Mouse (Mus musculus) small intestine, adult 2 months (tissue): Measurements from ENCODE around the gene Krt72. TPM values are rescaled to one million over a fixed set of nuclear protein-coding genes. Genes with fewer than 3 reads are reported as not detected.

Source experiments
- H3K27ac ChIP-seq: fragments of 200-500 bp; 2 replicates; pipeline ENCODE4 v1.5.1; 2012; ENCODE audit warnings: low read depth, low read length, control low read depth, inconsistent platforms; ENCODE audit not compliant: insufficient read depth
- H3K27me3 ChIP-seq: fragments of 200-500 bp; 2 replicates; pipeline ENCODE4 v1.6.1; 2012; ENCODE audit warnings: mild to moderate bottlenecking, moderate library complexity, low read length, inconsistent platforms; ENCODE audit not compliant: control insufficient read depth, insufficient read depth
- H3K36me3 ChIP-seq: fragments of 200-500 bp; 2 replicates; pipeline ENCODE4 v1.6.1; 2012; ENCODE audit warnings: mild to moderate bottlenecking, low read length, control low read depth, inconsistent platforms; ENCODE audit not compliant: control insufficient read depth, insufficient read depth
- H3K4me1 ChIP-seq: fragments of 200-500 bp; 2 replicates; pipeline ENCODE4 v1.6.1; 2012; ENCODE audit warnings: low read length, inconsistent platforms, mixed read lengths; ENCODE audit not compliant: control insufficient read depth, insufficient read depth, insufficient read length
- H3K4me3 ChIP-seq: fragments of 200-500 bp; 2 replicates; pipeline ENCODE4 v1.5.1; 2012; ENCODE audit warnings: low read depth, mild to moderate bottlenecking, control low read depth, inconsistent platforms, low read length, moderate library complexity
- CTCF ChIP-seq: fragments of 200-500 bp; IDR thresholded peaks from 2 replicates; pipeline ENCODE4 v1.5.1; 2012; ENCODE audit warnings: low read depth, mild to moderate bottlenecking, control low read depth, inconsistent platforms, low read length, moderate library complexity, mixed read lengths; ENCODE audit not compliant: insufficient replicate concordance, insufficient read length; ENCODE audit errors: extremely low read depth
- POLR2A ChIP-seq: fragments of 200-500 bp; IDR thresholded peaks from 2 replicates; pipeline ENCODE4 v1.6.1; 2012; ENCODE audit warnings: low read depth, mild to moderate bottlenecking, control low read depth, inconsistent platforms, low read length, moderate library complexity
- WGBS: fragments of 180-500 bp; shearing (Covaris S2); methylation state at CpG from one replicate; pipeline ENCODE4 v1.1.7; 2018; 5-methylcytosine and 5-hydroxymethylcytosine counted together
- polyA plus RNA-seq: library from polyadenylated mRNA; depleted of rRNA; stranded (reverse); fragments of >200 nt; gene quantifications from 2 replicates; pipeline ENCODE4 v1.2.3, GENCODE M21; 2012

Krt72 gene
- polyA plus RNA-seq, 1 experiment: not detected

DNA sequence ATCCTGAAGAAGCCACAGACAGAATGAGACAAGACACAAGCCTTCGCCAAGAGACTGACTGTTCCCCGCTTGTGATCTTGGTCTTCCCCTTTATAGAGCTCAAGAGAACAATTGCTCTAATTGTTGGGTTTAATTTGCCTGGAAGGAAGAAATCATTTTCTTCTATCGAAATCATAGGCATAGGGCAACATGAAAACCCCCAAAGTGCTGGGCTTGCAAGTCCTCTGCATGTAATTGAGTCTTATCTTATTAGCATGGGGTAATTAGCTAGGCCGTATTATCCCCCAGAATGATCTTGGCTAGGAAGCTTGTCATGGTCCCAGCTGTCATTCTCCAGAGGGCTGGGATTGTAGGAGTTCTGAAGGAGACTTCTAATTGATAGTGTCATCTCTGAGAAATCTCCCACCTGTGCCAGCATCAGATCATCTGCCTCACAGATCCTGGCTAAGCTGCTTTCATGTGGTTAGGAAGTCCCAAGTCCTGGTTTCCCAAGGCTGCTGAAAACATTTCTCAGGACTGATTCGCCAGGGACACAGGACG, 16.1 kb upstream of the Krt72 start, which contains the start of gene Krt73:
Krt73 (minus strand) TSS at position 51 of the 540 bp plus-strand sequence.
- no peaks in the 10 kb centered on the region for H3K36me3 ChIP-seq
- H3K27me3 ChIP-seq: no peaks in the 10 kb centered on the region; the same call in 1 of the 2 replicates
- no peak within 1 kb of the TSS for H3K27ac ChIP-seq
- TF ChIP-seq CTCF (no peak), POLR2A (no peak)
- no peaks in the 10 kb centered on the region for H3K4me1 ChIP-seq
- 77% methylated on average over 6 of the region's 6 CpGs for WGBS
- no peak within 1 kb of the TSS for H3K4me3 ChIP-seq

DNA sequence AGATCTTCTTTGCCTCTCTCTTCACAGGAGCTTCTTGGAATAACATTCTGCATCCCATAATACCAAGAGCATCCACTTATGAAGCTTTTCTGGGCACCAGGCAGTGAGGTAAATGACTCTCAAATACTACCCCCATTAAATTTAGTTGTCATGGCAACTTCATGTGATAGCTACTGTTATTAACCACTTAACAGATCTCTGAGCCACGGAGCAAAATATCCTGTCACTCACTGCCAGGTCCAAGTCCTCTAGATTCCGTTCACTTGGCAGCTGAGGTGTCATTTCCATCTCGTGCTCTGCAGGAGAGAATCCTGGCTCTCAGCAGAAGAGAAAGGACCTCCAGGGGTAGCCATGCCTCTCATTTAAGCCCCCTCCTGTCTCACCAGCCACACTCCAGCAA, 4.6 kb upstream of the Krt72 start:
- no peaks in the 10 kb centered on the region; the same call in 1 of the 2 replicates for H3K27me3 ChIP-seq
- 21% methylated on average over 3 of the region's 3 CpGs for WGBS
- no peak for TF ChIP-seq CTCF
- TF ChIP-seq POLR2A: no peak

DNA sequence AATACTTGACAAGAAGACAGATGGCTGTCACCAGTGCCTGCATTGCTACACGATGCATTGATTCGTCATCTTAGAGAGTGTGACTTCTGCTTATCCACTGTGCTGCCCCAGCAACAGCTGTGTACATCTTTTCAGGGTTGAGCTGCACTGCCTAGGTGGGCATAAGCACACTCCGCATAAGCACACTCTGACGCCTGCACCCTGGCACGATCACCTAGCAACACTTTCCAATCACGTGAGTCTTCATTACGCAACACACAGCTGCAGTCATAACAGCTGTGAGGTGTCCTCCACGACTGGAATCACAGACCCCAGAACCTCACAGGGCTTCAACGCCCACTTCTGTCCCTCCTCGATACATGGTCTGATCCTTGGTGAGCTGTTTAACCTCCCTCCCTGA, 12.8 kb downstream of the Krt72 start:
- H3K4me1 ChIP-seq: no peaks in the 10 kb centered on the region
- WGBS: 35% methylated on average over 10 of the region's 10 CpGs
- H3K27ac ChIP-seq: no peak overlapping the region
- 0 out of 2 replicates have a peak, but pooled peaks cover 4% of the 10 kb centered on the region for H3K27me3 ChIP-seq
- TF ChIP-seq CTCF (no peak), POLR2A (no peak)
- H3K4me3 ChIP-seq: no peak overlapping the region
- no peaks in the 10 kb centered on the region for H3K36me3 ChIP-seq

More for the DNA sequence above, 4.6 kb upstream of the Krt72 start:
- Histone ChIP-seq H3K27ac (no peak overlapping the region), H3K4me1 (no peaks in the 10 kb centered on the region), H3K4me3 (no peak overlapping the region), H3K36me3 (no peaks in the 10 kb centered on the region)

DNA sequence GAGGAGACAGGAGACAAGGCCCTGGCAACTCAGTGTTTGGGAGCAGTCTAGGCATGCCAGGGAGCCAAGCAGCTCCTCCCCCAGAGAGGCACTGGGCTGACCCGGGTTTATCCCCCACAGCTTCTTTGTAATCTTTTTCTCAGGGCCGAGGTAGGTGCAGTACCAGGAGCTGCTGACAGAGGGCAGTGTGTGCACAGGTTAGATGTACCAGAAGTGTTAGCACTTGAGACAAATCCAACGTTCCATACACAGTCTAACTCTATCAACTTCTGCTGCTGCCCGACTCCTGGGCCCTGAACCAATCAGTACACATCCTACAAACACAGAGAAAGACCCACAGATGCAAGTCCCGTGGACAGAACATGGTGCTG, 13.6 kb downstream of the Krt72 start:
- Histone ChIP-seq H3K27ac (no peak overlapping the region), H3K4me1 (no peaks in the 10 kb centered on the region), H3K36me3 (no peaks in the 10 kb centered on the region), H3K27me3 (0 out of 2 replicates have a peak, but pooled peaks cover 4% of the 10 kb centered on the region), H3K4me3 (no peak overlapping the region)
- TF ChIP-seq CTCF (peak; percentile 84; the same call in 1 of the 2 replicates), POLR2A (no peak)
- WGBS: 4% methylated on average over 5 of the region's 5 CpGs

DNA sequence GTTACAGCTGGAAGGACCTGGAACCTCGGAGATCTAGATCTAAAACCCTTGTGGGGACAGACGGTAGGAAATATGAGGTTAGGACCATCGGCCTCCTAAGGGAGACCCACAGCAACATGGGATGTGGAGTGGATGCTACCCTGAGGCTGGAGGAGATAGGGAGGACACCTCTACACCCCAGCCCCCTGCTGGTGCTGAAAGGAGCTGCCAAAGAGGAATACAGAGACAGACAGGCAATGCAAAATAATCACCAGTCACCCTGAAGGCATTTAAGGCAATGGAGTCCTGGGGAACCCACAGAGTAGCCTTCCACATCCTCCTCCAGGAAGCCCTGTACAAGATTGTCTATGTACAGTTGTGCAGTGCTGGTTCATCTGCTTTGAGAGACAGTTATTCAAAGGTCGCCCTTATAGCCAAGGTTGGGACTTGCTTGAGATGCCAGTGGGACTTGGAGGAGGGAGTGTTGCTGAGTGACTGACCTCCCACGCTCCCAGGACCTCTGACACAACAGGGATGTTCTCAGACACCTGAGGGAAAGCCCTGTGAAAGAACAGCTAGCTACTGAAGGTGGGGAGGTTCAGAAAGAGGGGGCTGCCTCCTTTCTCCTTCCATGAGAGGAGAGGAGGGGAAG, 14.1 kb downstream of the Krt72 start:
- TF ChIP-seq CTCF (peak; percentile 25; the same call in 1 of the 2 replicates), POLR2A (no peak)
- no peak overlapping the region for H3K27ac ChIP-seq
- H3K4me3 ChIP-seq: no peak overlapping the region
- WGBS: 59% methylated on average over 5 of the region's 5 CpGs
- 0 out of 2 replicates have a peak, but pooled peaks cover 4% of the 10 kb centered on the region for H3K27me3 ChIP-seq
- H3K4me1 ChIP-seq: no peaks in the 10 kb centered on the region
- no peaks in the 10 kb centered on the region for H3K36me3 ChIP-seq

- no peak overlapping the region for H3K27ac ChIP-seq
- TF ChIP-seq POLR2A (no peak), CTCF (no peak)
- H3K27me3 ChIP-seq: 0 out of 2 replicates have a peak, but pooled peaks cover 4% of the 10 kb centered on the region
- no peaks in the 10 kb centered on the region for H3K4me1 ChIP-seq
- H3K36me3 ChIP-seq: no peaks in the 10 kb centered on the region
- no peak overlapping the region for H3K4me3 ChIP-seq
- 33% methylated on average over 8 of the region's 8 CpGs for WGBS
These were observed 16.0 kb downstream of the Krt72 start for GRCm38 (mm10) chr15:101770226-101770625.

DNA sequence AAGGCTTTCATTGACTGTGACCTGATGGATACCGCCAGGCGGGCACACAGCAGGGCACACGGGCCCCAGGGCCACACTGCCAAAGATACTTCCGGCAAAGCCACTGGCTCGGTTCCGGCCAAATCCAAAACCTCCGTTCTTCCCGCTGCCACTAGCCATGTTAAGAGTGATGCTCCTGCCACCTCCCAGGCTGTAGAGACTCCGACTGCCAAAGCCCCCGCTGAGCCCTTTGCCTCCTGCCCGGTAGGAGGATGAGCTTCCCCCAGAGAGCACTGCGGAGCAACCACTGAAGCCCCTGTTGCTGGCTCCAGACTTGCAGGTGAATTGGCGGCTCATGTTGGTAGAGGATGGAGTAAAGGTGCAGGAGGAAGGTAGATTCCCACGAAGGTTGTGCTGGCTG, 43.5 kb downstream of the Krt72 start, which contains the start of gene Krt71:
Krt71 (minus strand) TSS at position 399 of the 400 bp plus-strand sequence.
- H3K4me1 ChIP-seq: no peaks in the 10 kb centered on the region
- TF ChIP-seq POLR2A (no peak), CTCF (no peak)
- H3K36me3 ChIP-seq: no peaks in the 10 kb centered on the region
- H3K27ac ChIP-seq: no peak within 1 kb of the TSS
- WGBS: 60% methylated on average over 14 of the region's 14 CpGs
- 0 out of 2 replicates have a peak, but pooled peaks cover 4% of the 10 kb centered on the region for H3K27me3 ChIP-seq
- H3K4me3 ChIP-seq: no peak within 1 kb of the TSS
